Mouse (Mus musculus) left cerebral cortex, postnatal 10 days (tissue): ENCODE results near the gene Cep250. TPM values are rescaled to one million over a fixed set of nuclear protein-coding genes. Genes with fewer than 3 reads are reported as not detected.

Experiments
- DNase-seq, 2 experiments: peaks; one replicate each; pipeline ENCODE4 v3.0.0; 2021 to 2022; ENCODE audit warnings: low spot score in 2 of 2, mixed read lengths in 1 of 2; ENCODE audit errors: extremely low spot score in 1 of 2
- intact Hi-C: fragments of 180-260 bp; cut with DNase I; formaldehyde crosslinking; loops from one replicate; pipeline ENCODE4 v1.15.1; 2025
- total RNA-seq, 2 experiments: library from RNA; stranded (reverse); gene quantifications; 2 replicates each; pipeline ENCODE4 v1.2.3; 2021

The Cep250 gene
- total RNA-seq, 2 experiments from 2014 or later, result 16.2 to 17.5 TPM

GRCm38 (mm10) chr2:155952006-155952405 lies 4.3 kb upstream of the Cep250 start:
- peak; percentile 70 for DNase-seq
- intact Hi-C loops, result no loop called here

- intact Hi-C loops, result no loop called here
- no peak for DNase-seq
Measured at GRCm38 (mm10) chr2:155959981-155960380, 3.7 kb downstream of the Cep250 start.

DNA sequence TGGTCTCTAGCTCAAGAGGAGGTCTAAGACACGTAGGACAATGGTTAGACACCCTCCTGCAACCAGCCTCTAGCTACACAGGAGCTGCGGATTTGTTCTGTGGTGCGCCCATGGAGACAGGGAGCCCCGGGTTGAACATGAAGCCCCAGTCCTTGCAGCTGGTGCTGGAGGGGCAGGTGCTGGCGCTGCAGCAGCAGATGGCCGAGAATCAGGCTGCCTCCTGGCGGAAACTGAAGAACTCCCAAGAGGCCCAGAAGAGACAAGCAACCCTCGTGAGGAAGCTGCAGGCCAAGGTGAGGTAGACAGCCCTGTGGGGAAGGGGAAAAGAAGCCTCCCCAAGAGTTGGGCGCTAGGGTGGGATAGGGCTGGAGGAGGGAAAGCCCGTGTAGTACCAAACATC lies 5.6 kb downstream of the Cep250 start:
- DNase-seq, result no peak
- intact Hi-C loops, result no loop called here

GRCm38 (mm10) chr2:155962991-155963390 lies 6.7 kb downstream of the Cep250 start:
- intact Hi-C loops, result no loop called here
- DNase-seq, result peak in 1 of 2 experiments; percentile 31

DNA sequence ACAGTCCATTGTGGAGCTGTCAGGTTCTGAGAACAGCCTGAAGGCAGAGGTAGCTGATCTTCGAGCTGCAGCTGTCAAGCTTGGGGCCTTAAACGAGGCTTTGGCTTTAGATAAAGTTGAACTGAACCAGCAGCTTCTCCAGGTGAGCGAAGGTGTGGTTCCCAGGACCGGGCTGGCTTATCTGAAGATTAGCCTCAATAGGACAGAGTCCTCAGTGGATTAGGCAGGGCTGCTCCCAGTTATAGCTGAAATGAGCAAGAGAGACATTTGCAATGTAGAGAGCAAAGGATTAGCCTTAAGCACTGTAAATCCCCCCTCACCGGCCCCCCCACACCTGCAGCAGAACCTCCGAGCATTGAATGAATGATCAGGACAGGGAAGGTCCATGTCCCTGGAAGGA lies 17.1 kb downstream of the Cep250 start:
- no peak for DNase-seq
- intact Hi-C loops, result no loop called here

GRCm38 (mm10) chr2:155974087-155974731 lies 18.0 kb downstream of the Cep250 start:
- no peak for DNase-seq

DNA sequence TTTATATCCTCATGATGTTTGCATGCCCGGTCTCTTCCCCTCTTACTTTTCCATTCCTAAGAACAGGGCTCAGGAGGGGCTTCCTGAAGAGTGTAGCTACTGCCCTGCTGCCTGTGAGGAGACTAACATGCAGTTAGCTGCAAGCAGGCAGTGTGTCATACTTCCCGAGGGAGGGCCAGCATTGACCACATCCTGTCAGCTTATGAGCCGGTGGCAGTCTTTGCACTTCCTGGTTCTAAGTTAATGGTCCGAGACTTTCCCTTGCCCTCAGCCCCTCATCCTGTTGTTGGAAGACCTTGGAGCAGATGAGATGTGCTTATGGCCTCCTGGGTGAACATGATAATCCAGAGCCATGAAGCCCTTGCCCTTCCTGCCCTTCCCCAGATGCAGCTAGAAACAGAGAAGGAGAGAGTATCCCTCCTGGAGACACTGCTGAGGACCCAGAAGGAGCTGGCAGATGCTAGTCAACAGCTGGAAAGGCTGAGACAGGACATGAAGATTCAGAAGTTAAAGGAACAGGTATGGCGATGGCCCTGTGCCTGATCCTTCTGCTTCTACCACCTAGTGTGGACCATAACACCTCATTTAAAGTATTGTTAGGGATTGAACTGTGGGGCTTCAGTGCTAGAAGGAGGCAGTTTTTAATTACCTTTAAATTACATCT lies 23.2 kb downstream of the Cep250 start:
- intact Hi-C loops, result no loop called here
- DNase-seq, result peak in 1 of 2 experiments; percentile 53

More at GRCm38 (mm10) chr2:155974087-155974731, 18.0 kb downstream of the Cep250 start:
- intact Hi-C loops, result no loop called here

GRCm38 (mm10) chr2:155985776-155986175 lies 29.5 kb downstream of the Cep250 start:
- no peak for DNase-seq

GRCm38 (mm10) chr2:155987131-155987530 lies 30.9 kb downstream of the Cep250 start:
- intact Hi-C loops, result no loop called here
- DNase-seq, result no peak

More at GRCm38 (mm10) chr2:155985776-155986175, 29.5 kb downstream of the Cep250 start:
- intact Hi-C loops, result no loop called here

DNA sequence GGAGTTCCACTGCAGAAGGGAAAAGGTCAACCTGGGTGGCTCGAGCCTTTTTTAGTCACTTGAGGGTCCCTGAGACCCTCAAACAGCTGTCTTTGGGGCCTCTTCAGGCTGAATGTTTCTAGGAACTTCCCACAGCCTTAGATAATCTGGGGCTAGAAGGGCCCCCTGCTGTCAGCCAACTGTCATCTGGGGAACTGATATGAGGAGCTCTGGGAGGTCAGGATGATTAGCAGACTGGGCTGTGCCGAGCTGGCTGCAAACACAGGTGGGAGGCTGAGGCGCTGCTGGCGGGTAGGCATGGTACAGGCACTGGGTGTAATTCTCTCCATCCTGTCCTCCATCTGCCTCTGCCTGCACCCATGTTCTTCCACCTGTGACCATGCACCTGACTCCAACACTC lies 32.8 kb downstream of the Cep250 start:
- no peak for DNase-seq
- intact Hi-C loops, result no loop called here

DNA sequence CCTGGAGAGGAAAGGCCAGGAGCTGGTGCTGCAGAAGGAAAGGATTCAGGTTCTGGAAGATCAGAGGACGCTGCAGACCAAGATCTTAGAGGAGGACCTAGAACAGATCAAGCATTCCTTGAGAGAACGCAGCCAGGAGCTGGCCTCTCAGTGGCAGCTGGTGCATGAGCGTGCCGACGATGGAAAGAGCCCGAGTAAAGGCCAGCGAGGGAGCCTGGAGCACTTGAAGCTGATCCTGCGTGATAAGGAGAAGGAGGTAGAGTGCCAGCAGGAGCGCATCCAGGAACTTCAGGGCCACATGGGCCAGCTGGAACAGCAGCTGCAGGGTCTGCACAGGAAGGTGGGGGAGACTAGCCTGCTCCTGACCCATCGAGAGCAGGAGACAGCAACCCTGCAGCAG lies 34.9 kb downstream of the Cep250 start:
- no peak for DNase-seq
- intact Hi-C loops, result no loop called here

DNA sequence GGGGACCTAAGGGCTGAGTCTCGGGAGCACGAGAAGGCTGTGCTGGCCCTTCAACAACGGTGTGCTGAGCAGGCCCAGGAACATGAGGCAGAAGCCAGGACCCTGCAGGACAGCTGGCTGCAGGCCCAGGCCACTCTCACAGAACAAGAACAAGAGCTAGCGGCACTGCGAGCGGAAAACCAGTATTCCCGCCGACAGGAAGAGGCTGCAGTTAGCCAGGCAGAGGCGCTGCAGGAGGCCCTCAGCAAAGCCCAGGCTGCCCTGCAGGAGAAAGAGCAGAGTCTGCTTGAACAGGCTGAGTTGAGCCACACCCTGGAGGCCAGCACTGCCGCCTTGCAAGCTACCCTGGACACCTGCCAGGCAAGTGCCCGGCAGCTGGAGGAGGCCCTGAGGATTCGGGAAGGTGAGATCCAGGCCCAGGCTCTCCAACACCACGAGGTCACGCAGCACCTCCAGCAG lies 35.6 kb downstream of the Cep250 start:
- intact Hi-C loops, result no loop called here
- DNase-seq, result peak; percentile 58 to 87

GRCm38 (mm10) chr2:156005393-156005792 lies 49.1 kb downstream of the Cep250 start:
- DNase-seq, result no peak

DNA sequence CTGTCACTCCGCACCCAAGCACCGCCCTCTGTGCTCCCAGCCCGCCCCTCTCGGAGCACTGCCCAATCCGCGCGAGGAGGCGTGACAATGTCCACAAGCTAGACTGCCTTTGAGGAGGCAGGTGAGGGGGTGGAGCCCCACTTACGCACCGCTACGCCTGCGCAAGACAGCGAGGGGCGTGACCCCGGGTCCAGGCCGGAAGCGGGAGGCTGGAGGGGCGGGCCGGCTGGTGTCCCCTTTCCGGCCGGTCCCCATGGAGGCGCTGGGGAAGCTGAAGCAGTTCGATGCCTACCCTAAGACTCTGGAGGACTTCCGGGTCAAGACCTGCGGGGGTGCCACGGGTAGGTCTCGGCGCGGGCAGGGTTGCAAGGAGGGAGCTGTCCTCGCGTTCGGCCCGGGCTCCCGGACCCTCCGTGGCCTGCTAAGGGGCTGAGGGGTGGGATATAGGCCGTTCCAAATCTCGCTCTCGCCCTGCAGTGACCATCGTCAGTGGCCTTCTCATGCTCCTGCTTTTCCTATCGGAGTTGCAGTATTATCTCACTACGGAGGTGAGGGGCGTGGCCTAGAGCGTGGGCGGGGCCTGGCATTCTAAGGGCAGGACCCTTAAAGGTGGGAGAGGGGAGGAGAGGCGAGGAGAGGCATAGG lies 51.8 kb downstream of the Cep250 start, which contains the start of the genes 6430550D23Rik and Ergic3:
Gene 6430550D23Rik (minus strand): TSS at position 90 of the 645 bp plus-strand sequence.
Gene Ergic3 (plus strand): TSS at position 158 of the 645 bp plus-strand sequence.
- peak; percentile 96 to 99 for DNase-seq
- intact Hi-C loops, result no loop called here

More at GRCm38 (mm10) chr2:156005393-156005792, 49.1 kb downstream of the Cep250 start:
- intact Hi-C loops, result no loop called here

DNA sequence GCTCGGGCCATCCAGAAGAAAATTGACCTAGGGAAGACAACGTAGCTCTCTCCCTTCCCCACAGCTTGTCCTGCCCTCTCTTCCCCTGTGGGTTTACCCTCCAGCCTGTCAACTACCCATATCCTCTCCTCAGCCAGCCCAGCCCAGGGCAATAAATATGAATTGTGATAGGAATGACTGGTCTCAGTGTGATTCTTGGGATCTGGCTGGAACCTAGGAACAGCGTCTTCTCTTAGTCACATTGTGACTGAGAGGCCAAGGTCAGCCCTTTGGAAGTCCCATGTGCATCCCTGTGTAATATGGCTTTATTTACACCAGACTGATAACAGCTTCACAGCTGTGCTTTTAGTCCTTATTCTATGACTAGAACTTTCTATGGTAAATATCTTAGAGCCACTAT lies 61.8 kb downstream of the Cep250 start:
- intact Hi-C loops, result no loop called here
- no peak for DNase-seq

DNA sequence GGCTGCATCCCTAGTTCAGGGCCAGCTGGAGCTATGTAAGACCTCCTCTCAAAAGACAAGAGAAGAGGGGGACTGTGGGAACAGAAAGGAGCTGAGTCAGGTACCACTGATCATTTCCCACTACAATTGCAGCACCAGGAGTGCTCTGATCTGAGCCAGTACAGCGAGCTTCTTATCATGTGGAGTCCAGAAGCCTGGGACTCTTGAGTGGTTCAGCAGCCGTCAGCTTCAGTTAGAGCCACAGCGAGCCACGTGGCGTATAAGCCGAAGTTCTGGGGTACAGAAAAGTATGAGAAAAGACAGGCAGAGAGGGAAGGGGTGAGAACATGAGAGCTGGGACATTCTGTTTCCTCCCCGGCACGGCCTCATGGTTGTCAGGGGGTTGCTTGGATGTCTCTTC lies 65.0 kb downstream of the Cep250 start:
- intact Hi-C loops, result no loop called here
- DNase-seq, result no peak

DNA sequence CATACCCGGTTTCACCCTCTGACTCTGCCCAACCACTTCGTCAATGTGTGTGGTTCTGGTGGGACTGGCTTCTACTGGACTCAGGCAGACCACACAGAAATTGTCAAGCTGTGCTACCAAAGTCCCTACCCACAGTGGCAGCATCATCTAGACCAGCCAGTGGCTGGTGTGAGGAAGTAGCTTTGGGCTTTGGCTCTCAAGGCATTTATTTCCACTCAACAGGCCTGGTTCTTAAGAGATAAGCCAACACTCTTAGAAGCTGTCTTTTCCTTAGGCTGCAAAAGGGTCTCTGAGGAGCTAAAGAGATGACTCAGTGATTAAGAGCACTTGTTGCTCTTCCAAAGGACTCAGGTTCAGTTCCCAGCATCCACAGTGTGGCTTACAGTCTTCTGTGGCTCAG lies 65.5 kb downstream of the Cep250 start:
- DNase-seq, result no peak
- intact Hi-C loops, result no loop called here

GRCm38 (mm10) chr2:156025482-156025881 lies 69.2 kb downstream of the Cep250 start:
- intact Hi-C loops, result no loop called here
- no peak for DNase-seq

GRCm38 (mm10) chr2:156039390-156039789 lies 83.1 kb downstream of the Cep250 start:
- no peak for DNase-seq
- intact Hi-C loops, result no loop called here

- intact Hi-C loops, result no loop called here
- DNase-seq, result no peak
Measured at GRCm38 (mm10) chr2:156042903-156043302, 86.6 kb downstream of the Cep250 start.
